Mouse (Mus musculus) E14TG2a.4 (cell line): Measurements from ENCODE around the gene Spred1.

Source experiments
- H3K27me3 ChIP-seq: 2 replicates; pipeline ENCODE4 v1.6.1; 2014; ENCODE audit warnings: low read length, control low read depth; ENCODE audit not compliant: insufficient read depth
- H3K36me3 ChIP-seq: 2 replicates; pipeline ENCODE4 v1.6.1; 2014; ENCODE audit warnings: low read length, control low read depth; ENCODE audit not compliant: insufficient read depth
- H3K4me1 ChIP-seq: replicated peaks from 2 replicates; pipeline ENCODE4 v1.6.1; 2014; ENCODE audit warnings: low read depth, low read length, control low read depth
- H3K4me3 ChIP-seq: replicated peaks from 2 replicates; pipeline ENCODE4 v1.5.1; 2014; ENCODE audit warnings: mild to moderate bottlenecking, low read length
- H3K9me3 ChIP-seq: 2 replicates; pipeline ENCODE4 v1.6.1; 2014; ENCODE audit warnings: low read length, control low read depth
- CTCF ChIP-seq: conservative IDR thresholded peaks from 2 replicates; pipeline ENCODE4 v1.5.1; 2014; ENCODE audit warnings: low read length
- POU5F1 ChIP-seq: IDR thresholded peaks from 2 replicates; pipeline ENCODE4 v1.6.1; 2014; ENCODE audit warnings: low read length, borderline replicate concordance

Spred1 gene

GRCm38 (mm10) chr2:117231257-117231656 lies 110.1 kb downstream of the Spred1 start:
- H3K27me3 ChIP-seq, result peaks cover 27% of the 10 kb centered on the region
- TF ChIP-seq CTCF, result peak; percentile 87
- no peak for TF ChIP-seq POU5F1
- no peaks in the 10 kb centered on the region for H3K36me3 ChIP-seq
- H3K9me3 ChIP-seq, result no peaks in the 10 kb centered on the region
- H3K4me1 ChIP-seq, result peaks cover 5% of the 10 kb centered on the region; the same call in 1 of the 2 replicates
- no peak overlapping the region for H3K4me3 ChIP-seq
